Mouse (Mus musculus) yolk sac, embryonic 10.5 days (tissue): ENCODE data around the gene Dio3.

Experiments used
- DNase-seq: peaks from one replicate; pipeline ENCODE4 v3.0.0-alpha.2; 2017; ENCODE audit warnings: low spot score

The Dio3 gene

GRCm38 (mm10) chr12:110278853-110279252 lies at the start of gene Dio3:
Gene Dio3 (plus strand): TSS chr12:110279068.
- peak; percentile 88 for DNase-seq

GRCm38 (mm10) chr12:110230296-110230695 lies 48.6 kb upstream of the Dio3 start:
- DNase-seq: peak; percentile 75

- peak; percentile 60 for DNase-seq
These were observed 48.1 kb upstream of the Dio3 start for GRCm38 (mm10) chr12:110230767-110231166.

- DNase-seq: peak; percentile 82
These were observed 46.9 kb upstream of the Dio3 start for GRCm38 (mm10) chr12:110231709-110232600.

- DNase-seq: no peak
These were observed 43.0 kb upstream of the Dio3 start for GRCm38 (mm10) chr12:110235908-110236307.

- peak; percentile 45 for DNase-seq
These were observed 41.8 kb upstream of the Dio3 start for GRCm38 (mm10) chr12:110237046-110237445.

- DNase-seq: no peak
These were observed 39.5 kb upstream of the Dio3 start for GRCm38 (mm10) chr12:110239358-110239757.

GRCm38 (mm10) chr12:110244581-110244980 lies 34.3 kb upstream of the Dio3 start:
- no peak for DNase-seq

- DNase-seq: no peak
These were observed 33.4 kb upstream of the Dio3 start for GRCm38 (mm10) chr12:110245461-110245860.

- DNase-seq: no peak
These were observed 26.7 kb upstream of the Dio3 start for GRCm38 (mm10) chr12:110252163-110252575.

- DNase-seq: no peak
These were observed 23.1 kb upstream of the Dio3 start for GRCm38 (mm10) chr12:110255731-110256130.

- DNase-seq: no peak
These were observed 22.2 kb upstream of the Dio3 start for GRCm38 (mm10) chr12:110256478-110257220.

GRCm38 (mm10) chr12:110268226-110268625 lies 10.6 kb upstream of the Dio3 start:
- DNase-seq: no peak

GRCm38 (mm10) chr12:110269686-110270085 lies 9.2 kb upstream of the Dio3 start:
- DNase-seq: no peak

GRCm38 (mm10) chr12:110276034-110276433 lies 2.8 kb upstream of the Dio3 start:
- DNase-seq: no peak

GRCm38 (mm10) chr12:110277259-110277964 lies 1.5 kb upstream of the Dio3 start:
- DNase-seq: peak; percentile 24

- no peak for DNase-seq
These were observed 932 bp upstream of the Dio3 start for GRCm38 (mm10) chr12:110277965-110278307.

GRCm38 (mm10) chr12:110280373-110280772 lies 1.5 kb downstream of the Dio3 start:
- no peak for DNase-seq

- no peak for DNase-seq
These were observed 4.9 kb downstream of the Dio3 start for GRCm38 (mm10) chr12:110283792-110284191.

- DNase-seq: no peak
These were observed 13.9 kb downstream of the Dio3 start for GRCm38 (mm10) chr12:110292816-110293215.

- no peak for DNase-seq
These were observed 16.0 kb downstream of the Dio3 start for GRCm38 (mm10) chr12:110294891-110295290.

GRCm38 (mm10) chr12:110298653-110299052 lies 19.8 kb downstream of the Dio3 start:
- no peak for DNase-seq
